Comparison of ENCODE assay signal across 8 mouse cellular contexts in genomic region chr15:85583024-85583423, GRCm38 (mm10). TPM values are rescaled to one million over a fixed set of nuclear protein-coding genes. Genes with fewer than 3 reads are reported as not detected.
DNase-seq lines count a peak whose midpoint lies in the region; ATAC-seq lines count a peak whose summit lies in the region.

No protein-coding gene starts in this region.

- peaks cover 9% of the 10 kb centered on the region; the same call in 1 of the 2 replicates for H3K4me1 ChIP-seq in liver, embryonic 12.5 days
- peaks cover 40% of the 10 kb centered on the region for H3K4me1 ChIP-seq in embryonic facial prominence, embryonic 10.5 days
- H3K4me1 ChIP-seq in limb, embryonic 12.5 days (replicated peaks) = peaks cover 23% of the 10 kb centered on the region

- ATAC-seq in liver, embryonic 12.5 days = no peak
- peak; percentile 68 for ATAC-seq in granulocyte monocyte progenitor cell, adult 5-6 weeks (replicated peaks; ENCODE audit: poor library complexity, severe bottlenecking)
- ATAC-seq in limb, embryonic 12.5 days (ENCODE audit: insufficient number of reproducible peaks, insufficient read depth, low FRiP score, low TSS enrichment, low read depth) = peak; percentile 75

- H3K9ac ChIP-seq in liver, embryonic 12.5 days = no peak overlapping the region
- no peak overlapping the region for H3K9ac ChIP-seq in limb, embryonic 12.5 days (replicated peaks)

- no peak overlapping the region for H3K4me2 ChIP-seq in liver, embryonic 12.5 days
- no peak overlapping the region for H3K4me2 ChIP-seq in limb, embryonic 12.5 days

- H3K27ac ChIP-seq in liver, embryonic 12.5 days = no peak overlapping the region
- H3K27ac ChIP-seq in embryonic facial prominence, embryonic 10.5 days (replicated peaks) = no peak overlapping the region
- H3K27ac ChIP-seq in limb, embryonic 12.5 days = no peak overlapping the region

- whole genome bisulfite sequencing in liver, embryonic 12.5 days (ENCODE audit: insufficient replicate concordance) = 4% methylated on average over 8 of the region's 8 CpGs
- under 1% methylated on average over 8 of the region's 8 CpGs for WGBS in embryonic facial prominence, embryonic 10.5 days
- 2% methylated on average over 8 of the region's 8 CpGs for WGBS in limb, embryonic 12.5 days

- no peaks in the 10 kb centered on the region for H3K9me3 ChIP-seq in liver, embryonic 12.5 days (replicated peaks)
- H3K9me3 ChIP-seq in embryonic facial prominence, embryonic 10.5 days = no peaks in the 10 kb centered on the region
- peaks cover 7% of the 10 kb centered on the region; the same call in 1 of the 2 replicates for H3K9me3 ChIP-seq in limb, embryonic 12.5 days

- peak; percentile 71 for DNase-seq in liver
- DNase-seq in embryonic facial prominence, embryonic 10.5 days (ENCODE audit: low spot score) = peak; percentile 89
- peak; percentile 69 to 81 for DNase-seq in kidney, adult 8-10 months
- peak; percentile 47 for DNase-seq in naive thymus-derived CD4-positive, alpha-beta T cell, adult 2 months (ENCODE audit: low read depth)
- peak; percentile 75 for DNase-seq in telencephalon, adult 2 months (ENCODE audit: low read depth, low spot score)

- no peaks in the 10 kb centered on the region for H3K36me3 ChIP-seq in liver, embryonic 12.5 days
- H3K36me3 ChIP-seq in embryonic facial prominence, embryonic 10.5 days (replicated peaks) = no peaks in the 10 kb centered on the region
- no peaks in the 10 kb centered on the region for H3K36me3 ChIP-seq in limb, embryonic 12.5 days

- no peak overlapping the region for H3K4me3 ChIP-seq in liver, embryonic 12.5 days
- H3K4me3 ChIP-seq in embryonic facial prominence, embryonic 10.5 days = 0 out of 2 replicates have a peak overlapping the region, but pooled peaks have one; percentile 13
- no peak overlapping the region for H3K4me3 ChIP-seq in limb, embryonic 12.5 days (replicated peaks)

- H3K27me3 ChIP-seq in liver, embryonic 12.5 days (replicated peaks) = peaks cover 88% of the 10 kb centered on the region
- peaks cover 85% of the 10 kb centered on the region for H3K27me3 ChIP-seq in embryonic facial prominence, embryonic 10.5 days (replicated peaks; ENCODE audit: low read depth, poor library complexity, severe bottlenecking)
- H3K27me3 ChIP-seq in limb, embryonic 12.5 days = peaks cover 95% of the 10 kb centered on the region

RNA-seq across cellular contexts. Expression of gene Wnt7b, which starts 0.8 kb away (rescaled TPM):
- 0.38 and 0.56 TPM in 2 replicates for polyA plus RNA-seq in liver, embryonic 12.5 days (2016; fragmentation: Nextera tagmentation; extraction: Ambion mirVana)
- 22.0 and 29.5 TPM in 2 replicates for polyA plus RNA-seq in embryonic facial prominence, embryonic 10.5 days (2016; fragmentation: Nextera tagmentation; extraction: Ambion mirVana)
- total RNA-seq in granulocyte monocyte progenitor cell, adult 5-6 weeks (2014; fragmentation: Nextera tagmentation) = not detected in 2 replicates
- total RNA-seq in granulocyte monocyte progenitor cell, adult 5-6 weeks (2017) = not detected in 2 replicates
- polyA plus RNA-seq in limb, embryonic 12.5 days (2016; fragmentation: Nextera tagmentation; extraction: Ambion mirVana) = 31.2 and 34.8 TPM in 2 replicates

Comparison
In these comparisons a context has a peak if more than half of its experiments do, and no peak if none do; other contexts are left out.
1. RNA of gene Wnt7b, which starts 0.8 kb away (polyA plus RNA-seq): 31.2 to 34.8 TPM in limb, embryonic 12.5 days and 22.0 to 29.5 TPM in embryonic facial prominence, embryonic 10.5 days; 0.38 to 0.56 TPM in liver, embryonic 12.5 days; every median in the first group is over 10 times any median in the second.
2. Peak in every context shown above with its lines, with median percentiles within 50 percentile points of each other: DNase-seq.